Mouse (Mus musculus): ENCODE results near the gene Cacna1g.

The Cacna1g gene

DNA sequence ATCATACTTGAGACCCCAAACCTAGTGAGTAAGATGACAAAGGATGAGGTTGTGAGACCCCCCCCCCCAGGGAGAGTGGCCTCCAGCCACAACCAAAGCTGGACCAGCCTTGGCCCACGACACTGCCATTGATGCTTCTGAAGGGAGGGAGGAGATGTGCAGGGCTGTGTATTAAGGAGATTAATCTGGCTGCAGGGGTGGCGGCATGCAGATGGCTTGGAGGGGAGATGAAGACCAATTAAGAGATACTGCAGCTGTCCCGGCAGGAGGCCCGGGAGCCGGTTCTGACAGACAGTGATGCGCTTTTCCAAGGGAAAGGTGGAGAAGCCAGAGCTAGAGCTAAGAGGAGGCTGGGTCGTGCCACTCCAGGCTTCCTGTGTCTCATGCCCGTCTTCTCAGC lies 24.8 kb downstream of the Cacna1g start:
- no peak for DNase-seq (ENCODE audit: low read depth in 1 of 2, low spot score in 2 of 2)

DNA sequence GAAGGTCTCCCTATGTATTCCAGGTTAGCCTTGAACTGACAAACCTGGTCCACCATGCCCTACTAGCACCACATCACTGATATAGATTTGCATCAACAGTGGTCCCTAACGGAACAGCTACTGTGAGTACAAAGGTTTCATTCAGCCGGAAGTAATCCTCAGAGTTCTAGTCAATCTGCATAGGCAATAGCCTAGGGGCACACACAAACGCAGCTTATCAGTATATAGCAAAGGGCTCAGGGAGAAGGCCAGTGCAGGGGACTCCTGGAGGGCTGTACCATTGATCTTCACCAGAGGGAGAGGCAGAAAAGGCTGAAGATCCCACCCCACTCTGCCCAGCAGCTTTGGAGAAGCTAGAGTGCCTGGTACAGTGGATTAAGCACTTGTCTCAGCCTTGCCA lies 27.0 kb downstream of the Cacna1g start:
- DNase-seq (ENCODE audit: low read depth in 1 of 2, low spot score in 2 of 2) = no peak

DNA sequence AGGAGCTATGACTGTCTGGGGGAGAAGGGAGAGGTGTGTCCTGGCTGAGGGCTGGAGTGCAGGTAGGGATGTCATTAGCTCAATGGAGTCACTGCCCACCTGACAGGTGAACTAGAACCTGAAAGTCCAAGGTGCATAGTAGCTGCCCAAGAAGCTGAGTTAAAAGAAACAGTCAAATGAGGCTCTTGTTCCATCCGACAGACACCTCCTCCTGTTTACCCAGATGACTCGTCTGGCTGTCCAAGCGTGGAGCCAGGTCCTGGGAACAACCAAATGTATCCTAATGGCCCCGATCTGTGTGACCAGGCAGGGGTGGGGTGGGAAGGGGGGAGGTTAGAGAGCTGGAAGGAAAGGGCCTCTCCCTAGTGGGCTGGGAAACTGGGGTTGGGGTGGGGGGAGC lies 28.7 kb downstream of the Cacna1g start:
- DNase-seq (ENCODE audit: low read depth in 1 of 2, low spot score in 2 of 2) = no peak

DNA sequence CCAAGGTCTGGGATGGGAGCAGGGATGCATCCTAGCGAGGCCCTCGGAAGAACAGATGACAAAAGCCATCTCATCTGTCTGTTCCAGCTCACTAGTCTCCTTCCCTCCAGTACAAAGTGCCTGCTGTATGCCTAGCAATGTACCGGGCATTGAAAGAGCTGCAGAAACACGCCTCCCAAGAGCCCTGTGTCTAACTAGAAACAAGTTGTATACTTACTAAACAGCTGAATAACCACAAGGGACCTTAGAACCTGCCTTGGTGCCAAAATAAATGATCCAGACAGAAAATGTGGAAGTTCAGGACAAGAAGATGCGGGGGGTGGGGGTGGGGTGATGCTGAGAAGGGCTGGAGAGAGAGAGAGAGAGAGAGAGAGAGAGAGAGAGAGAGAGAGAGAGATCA lies 29.2 kb downstream of the Cacna1g start:
- DNase-seq (ENCODE audit: low read depth in 1 of 2, low spot score in 2 of 2) = no peak

DNA sequence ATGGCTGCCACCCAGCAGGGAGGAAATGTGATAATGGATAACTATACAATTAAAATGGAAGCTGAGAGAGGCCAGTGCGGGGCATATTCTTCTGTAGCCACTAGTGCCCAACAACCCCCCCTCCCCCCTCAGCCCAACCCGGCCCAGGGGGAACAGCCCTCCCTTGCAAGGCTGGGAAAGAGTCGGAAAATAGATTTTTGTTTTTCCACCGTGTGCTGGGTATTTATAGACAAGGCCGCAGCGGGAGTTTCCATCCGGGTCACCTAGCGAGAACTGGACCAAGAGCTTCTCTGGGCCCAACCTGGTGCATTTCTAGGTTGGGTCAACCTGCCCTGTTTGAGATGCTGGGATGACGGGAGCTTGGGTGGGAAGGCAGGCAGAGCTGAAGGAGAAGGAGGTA lies 32.2 kb downstream of the Cacna1g start:
- no peak for DNase-seq (ENCODE audit: low read depth in 1 of 2, low spot score in 2 of 2)

DNA sequence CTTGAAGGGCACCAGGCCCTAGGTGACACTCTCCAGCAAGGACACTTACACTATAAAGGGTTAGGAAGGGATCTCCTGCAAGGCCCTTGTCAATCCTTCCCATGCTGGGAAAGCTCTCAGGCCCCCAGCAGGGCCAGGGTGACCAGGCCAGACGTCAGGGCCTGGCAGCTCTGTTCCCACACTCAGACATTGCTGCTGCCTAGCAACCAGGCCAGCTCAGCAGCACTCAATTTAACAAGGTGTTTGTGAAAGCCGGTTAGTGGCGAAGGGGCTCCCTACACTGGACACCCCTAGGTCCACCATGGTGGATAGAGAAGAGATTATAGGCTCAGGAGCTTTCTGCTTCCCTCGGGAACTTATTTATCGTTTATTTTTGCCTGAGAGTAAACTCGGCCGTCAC lies 32.9 kb downstream of the Cacna1g start:
- no peak for DNase-seq (ENCODE audit: low read depth in 1 of 2, low spot score in 2 of 2)

DNA sequence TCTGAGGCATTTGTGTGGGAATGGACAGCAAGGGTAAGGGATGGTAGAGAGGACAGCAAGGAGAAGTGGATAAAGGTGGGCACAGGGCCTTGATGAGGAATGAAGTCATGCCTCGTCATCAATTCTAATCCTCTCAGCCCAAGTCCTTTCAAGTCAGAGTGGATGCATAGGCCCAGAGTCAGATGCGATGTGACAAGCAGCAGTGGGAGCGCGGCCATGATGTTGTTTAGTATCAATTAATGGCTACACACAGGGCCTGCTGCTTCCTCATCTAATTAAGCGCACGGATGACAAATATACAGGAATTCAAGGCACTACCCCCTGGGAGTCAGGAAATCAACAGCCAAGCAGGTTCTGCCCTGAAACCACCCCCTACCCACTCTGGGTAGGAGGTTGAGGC lies 33.6 kb downstream of the Cacna1g start:
- DNase-seq (ENCODE audit: low read depth in 1 of 2, low spot score in 2 of 2) = no peak

DNA sequence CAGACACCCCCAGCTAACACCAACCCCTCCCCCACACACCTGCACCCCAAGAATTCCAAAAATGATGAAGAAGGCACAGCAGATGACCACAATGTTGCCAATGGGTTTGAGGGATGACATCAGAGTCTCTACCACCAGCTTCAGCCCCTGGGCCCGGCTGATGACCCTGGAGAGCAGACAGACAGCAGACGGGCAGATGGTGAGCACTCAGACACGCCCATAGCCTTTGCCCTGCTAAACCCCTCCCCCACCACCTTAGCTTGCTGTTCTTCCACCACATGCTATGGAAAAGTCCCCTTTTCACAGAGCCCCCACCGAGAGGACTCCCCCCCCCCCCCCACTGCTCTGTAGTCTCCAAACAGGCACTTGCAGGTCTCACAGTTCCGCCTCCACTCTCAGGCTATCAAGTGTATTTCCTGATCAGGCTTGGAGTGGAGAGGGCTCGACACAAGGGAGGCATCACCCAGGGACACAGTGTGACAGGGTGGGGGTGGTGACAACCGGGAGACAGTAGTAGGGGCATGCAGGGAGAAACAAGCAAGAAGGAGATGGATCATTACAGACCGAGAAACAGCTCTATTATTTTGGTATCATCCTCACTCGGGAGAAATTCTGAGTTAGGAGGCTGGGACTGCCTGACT lies 44.9 kb downstream of the Cacna1g start:
- no peak for DNase-seq (ENCODE audit: low read depth in 1 of 2, low spot score in 2 of 2)

DNA sequence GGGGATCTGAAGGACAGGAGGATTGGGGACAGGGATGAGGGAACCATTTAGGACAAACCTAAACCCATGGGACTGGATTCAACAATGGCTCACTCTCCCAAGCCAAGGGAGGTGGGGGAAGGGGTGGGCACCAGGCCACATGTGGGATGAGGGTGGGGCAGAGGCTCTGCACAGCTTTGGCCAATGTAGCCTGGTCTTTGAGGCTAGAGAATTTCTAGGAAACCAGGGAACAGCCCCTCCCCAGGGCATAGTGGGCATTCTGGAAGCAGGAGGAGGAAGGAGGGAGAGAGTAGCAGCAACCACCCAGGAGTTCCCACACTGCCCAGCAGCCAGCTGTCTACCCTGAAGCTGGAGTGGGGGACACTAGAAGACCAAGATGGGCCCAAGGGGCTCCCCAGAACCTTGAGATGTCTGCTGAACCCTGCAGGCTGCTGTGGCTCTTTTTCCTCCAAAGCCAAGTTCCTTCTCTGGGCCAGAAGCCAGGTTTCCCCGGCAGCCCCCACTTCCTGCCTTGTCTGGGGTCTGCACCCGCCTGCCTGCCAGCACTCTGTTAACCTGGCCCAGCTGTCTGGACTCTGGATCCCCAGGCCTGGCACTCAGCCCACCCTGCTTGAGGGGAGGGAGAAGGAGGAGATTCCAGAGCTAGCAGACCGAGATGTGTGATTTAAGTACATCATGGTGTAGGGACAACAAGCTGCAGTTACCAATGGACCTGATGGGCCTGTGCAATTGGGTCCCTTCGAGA lies 45.7 kb downstream of the Cacna1g start:
- DNase-seq (ENCODE audit: low read depth in 1 of 2, low spot score in 2 of 2) = no peak

DNA sequence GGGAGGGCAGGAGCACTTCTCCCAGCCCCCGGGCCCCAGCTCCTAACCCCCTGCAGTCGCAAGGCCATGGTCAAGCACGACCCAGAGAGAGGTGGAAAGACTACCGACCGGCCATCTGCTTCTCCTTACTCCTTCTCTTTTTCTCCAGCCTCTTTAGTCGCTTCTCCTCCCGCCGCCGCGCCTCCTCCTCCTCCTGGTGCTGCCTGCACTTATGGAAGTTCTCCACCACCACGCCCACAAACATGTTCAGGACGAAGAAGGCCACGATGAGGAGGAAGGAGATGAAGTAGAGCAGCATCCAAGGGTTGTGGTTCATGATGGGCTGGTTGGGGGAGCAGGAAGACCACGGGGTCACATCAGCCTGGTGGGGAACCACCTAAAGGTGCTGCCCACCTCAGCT lies 48.3 kb downstream of the Cacna1g start:
- DNase-seq (ENCODE audit: low read depth in 1 of 2, low spot score in 2 of 2) = no peak

DNA sequence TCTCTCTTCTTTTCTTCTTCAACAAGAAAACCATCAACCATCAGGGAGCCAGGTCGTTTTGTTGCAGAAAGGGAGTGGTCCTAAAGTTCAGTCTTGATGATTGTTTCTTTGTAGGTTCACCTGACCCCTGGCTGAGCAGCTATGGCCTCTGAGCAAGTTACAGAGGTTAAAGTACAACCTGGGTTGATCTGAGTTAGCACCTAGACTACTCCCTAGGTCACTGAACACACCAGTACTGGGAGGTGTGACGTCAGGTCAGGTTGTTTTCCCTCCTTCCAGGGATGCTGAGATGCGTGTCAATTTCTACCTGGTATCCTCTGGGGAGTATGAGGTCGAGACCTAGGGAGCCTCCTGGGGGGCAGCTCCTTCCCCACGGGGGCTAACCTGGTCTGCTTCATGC lies 48.8 kb downstream of the Cacna1g start:
- DNase-seq (ENCODE audit: low read depth in 1 of 2, low spot score in 2 of 2) = no peak

DNA sequence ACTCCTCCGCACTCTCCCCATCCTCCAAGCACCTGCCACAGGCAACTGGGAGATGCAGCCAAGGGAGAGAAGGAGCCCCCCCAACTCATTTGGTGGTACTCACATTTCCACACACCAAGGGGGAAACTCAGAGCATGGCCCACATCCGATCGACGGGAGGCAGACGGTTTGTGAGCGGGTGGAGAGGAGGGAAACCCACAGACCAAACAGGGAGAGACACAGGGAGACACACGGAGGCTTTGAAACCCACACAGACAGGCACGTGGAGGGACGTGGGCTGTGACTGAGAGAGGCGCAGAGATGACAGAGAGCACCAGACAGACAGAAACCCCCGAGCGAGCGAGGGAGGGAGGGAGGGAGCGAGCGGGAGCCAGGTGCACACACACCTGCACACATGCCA lies 49.6 kb downstream of the Cacna1g start:
- DNase-seq (ENCODE audit: low read depth in 1 of 2, low spot score in 2 of 2) = no peak

DNA sequence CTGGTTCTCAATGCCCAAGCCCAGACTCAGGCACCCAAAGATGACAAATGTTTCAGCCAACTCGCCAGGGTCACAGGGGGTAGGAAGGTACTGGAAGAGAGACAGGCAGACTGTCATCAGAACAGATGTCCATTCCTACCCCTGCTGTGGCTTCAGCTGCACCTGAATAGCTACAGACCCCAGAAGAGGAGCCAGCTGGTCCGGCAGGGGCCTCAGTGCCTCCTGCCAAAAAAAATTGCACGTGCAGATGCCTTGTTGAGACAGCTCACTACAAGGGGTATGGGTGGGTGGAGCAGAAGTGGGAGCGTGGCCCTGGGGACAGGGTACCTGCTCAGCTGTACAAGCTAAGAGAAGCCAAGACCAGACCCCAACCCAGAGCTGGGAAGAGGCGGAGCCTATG lies 50.1 kb downstream of the Cacna1g start:
- no peak for DNase-seq (ENCODE audit: low read depth in 1 of 2, low spot score in 2 of 2)

DNA sequence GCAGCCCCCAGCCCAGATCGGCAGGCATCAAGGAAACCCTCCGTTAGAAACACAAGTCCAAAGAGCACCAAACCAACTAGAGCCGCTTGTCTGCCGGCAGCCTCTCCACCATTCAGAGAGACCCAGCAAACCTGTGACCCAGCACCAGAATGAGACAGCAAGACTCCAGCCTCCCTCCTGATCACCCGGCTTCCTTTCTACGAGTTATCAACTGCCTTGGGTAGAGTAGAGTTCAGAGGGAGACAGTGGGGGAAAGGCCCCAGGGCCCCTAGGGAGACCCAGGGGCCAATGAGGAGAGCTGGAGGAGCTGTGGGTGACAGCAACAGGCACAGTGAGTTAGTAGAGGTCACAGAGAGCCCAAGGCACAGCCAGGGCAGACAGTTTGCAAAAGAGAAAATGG lies 53.0 kb downstream of the Cacna1g start:
- no peak for DNase-seq (ENCODE audit: low read depth in 1 of 2, low spot score in 2 of 2)

DNA sequence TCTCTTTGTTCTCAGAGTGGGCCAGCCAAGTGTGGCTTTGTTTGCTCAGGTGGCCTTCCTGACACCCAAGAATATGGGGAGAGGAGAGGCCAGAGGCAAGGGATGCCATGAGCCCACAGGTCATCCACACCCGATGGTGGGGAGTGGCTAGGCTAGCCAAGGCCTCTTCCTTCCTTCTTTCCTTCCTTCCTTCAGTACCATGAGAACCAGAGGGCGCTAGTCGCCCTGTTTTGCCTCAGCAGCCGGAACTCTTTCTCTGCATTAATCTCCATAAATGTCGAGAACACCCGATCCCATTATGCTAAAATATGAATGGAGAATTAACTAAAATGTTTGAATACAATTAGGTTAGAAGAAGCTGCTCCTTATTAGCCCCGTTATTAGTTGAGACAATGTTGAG lies 53.7 kb downstream of the Cacna1g start:
- DNase-seq (ENCODE audit: low read depth in 1 of 2, low spot score in 2 of 2) = no peak

DNA sequence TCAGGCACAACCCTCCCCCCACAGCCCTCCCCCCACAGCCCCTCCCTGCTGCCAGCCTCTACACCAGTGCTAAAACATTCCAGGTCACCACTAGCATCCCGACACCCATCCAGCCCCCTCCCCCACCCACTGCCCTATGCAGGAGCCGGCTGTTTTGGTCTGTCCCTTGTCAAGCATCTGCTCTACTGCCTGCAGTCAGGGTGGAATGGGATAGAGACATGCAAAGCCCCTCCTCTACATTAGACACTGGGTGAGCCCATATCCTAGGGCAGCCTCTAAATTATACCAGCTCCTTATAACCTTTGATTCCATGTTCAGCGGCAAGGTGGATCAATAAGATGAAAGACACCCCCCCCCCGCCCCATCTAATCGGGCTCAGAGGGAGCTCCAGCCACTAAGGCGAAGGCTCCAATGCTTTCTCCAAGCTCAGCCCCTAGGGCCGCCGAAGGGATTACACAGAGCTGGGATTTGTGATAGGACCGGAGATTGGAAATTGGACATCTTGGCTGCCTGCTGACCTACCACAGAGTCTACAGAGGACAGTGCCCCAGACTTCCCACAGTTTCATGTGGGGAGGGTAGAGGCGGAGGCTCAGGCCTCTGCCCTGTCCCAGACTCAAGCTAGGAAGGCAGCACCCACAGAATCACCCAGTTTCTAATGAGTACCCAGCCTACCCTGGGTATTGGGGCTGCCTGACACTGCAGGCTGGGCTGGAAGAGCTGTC lies 54.8 kb downstream of the Cacna1g start:
- DNase-seq (ENCODE audit: low read depth in 1 of 2, low spot score in 2 of 2) = no peak

DNA sequence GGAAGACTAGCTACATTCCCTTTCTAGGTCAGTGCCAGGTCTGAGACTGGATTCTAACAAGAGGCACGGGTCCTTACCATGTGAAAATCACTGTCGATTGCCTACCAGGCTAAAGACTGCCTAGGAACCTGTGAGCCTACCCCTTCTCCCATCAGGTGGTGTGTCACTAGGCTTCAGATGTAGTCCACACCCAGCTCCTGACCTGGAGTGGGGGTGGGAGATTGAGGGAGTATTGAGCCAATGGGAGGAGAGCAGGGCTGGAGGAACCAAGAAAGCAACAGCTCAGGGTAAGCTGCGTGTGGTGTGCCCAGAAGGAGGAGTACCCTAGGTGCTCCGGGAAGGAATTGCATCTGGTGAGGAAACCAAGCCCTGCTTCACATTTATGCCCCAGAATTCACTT lies 60.0 kb downstream of the Cacna1g start:
- no peak for DNase-seq (ENCODE audit: low read depth in 1 of 2, low spot score in 2 of 2)

DNA sequence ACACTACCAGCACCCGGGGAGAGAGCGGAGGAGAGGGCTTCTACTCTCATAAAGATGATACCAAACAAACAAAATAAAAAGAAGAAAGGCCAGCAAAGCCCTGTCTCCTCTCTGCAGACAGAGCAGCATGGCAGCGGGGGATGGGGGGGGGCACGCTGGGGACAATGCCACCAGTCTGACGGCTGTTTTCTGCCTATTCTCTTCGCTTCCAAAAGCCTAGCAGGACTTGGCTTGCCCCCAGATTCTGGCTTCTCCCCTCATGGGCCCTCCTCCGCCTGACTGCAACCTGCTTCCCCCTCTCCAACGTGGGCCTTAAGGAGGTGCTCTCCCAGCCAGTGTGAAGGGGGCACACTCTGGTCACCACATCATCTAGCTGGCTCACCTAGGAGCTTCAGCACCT lies 60.5 kb downstream of the Cacna1g start:
- DNase-seq (ENCODE audit: low read depth in 1 of 2, low spot score in 2 of 2) = no peak

DNA sequence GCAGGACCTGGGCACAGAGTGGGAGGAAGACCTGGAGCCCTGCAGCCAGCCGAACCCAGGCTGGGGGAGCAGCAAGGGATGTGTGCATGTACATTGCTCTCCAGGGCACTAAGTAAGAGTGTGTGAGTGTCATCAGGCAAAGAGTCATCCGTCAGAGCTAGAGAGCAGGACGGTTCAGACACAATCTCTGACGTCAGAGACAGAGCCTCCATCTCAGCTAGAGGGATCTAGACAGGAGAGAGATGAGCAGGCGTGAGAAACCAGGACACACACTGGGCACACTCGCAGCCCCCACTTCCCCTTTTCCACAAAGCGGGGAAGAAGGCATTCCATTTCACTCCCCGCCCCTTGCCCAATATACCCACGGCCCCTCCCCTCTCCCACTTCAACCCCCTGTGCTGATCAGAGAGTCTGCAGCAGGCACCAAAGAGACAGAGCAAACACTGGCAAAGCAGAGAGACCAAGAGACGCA lies 61.0 kb downstream of the Cacna1g start:
- no peak for DNase-seq (ENCODE audit: low read depth in 1 of 2, low spot score in 2 of 2)

DNA sequence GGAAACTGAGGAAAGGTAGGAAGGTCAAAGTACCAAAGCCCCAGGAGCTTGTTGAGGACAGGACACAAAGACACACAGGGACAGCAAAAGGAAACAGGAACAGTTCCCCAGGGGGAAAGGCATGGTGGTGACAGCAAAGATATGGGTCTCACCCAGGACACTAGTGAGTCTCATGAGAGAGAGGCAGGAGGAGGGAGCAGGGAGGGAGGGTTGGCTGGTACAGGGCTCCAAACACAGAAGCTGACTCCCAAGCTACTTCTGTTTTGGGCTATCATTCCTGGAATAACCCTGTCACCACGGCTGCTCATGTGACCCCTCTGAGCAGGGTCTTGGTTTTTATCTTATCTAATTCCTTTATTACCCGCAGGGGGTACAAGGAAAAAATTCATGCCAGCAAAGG lies 61.4 kb downstream of the Cacna1g start:
- DNase-seq (ENCODE audit: low read depth in 1 of 2, low spot score in 2 of 2) = no peak

DNA sequence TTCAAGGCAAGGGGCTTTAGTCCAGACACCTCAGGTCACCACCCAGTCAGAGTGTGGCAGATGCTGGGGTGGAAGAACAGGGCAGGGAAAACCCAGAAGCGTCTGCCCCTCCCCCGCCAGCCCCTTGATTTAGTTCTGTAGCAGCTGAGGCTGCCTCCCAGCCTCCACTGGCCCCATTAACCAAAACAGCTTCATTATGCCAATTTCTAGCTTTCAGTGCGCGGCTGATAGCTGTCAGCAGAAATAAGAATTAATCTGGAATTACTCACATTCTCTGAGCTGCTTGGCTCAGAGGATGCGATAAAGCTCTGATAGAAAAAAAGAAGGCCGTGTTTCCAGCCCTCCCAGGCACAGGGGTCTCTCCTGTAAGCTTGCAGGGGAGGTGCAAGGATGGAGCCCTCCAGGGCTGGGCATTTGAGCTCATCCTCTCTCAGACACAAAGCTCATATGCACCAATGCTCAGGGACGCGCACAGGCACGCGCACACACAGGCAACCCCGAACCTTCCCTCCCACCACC lies 66.1 kb downstream of the Cacna1g start:
- no peak for DNase-seq (ENCODE audit: low read depth in 1 of 2, low spot score in 2 of 2)

DNA sequence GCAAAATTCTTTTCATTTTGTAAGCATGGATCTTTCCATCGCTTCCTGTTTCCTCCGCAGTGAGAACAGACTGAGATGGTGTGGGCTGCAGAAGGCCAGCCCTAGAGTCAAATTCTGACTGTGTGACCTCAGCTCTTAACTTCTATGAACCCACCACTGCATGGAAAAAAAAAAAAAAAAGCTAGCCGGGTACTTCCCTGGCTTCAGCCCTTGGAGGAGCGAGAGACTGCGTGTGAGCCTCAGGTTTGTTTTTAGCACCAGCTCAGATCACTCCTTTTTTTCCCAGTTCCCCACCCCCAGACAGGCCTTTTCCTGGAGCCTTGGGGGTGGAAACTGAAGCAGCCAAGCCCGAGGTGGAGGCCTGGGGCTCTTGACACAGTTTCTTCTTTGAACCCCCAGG lies 68.7 kb downstream of the Cacna1g start:
- no peak for DNase-seq (ENCODE audit: low read depth in 1 of 2, low spot score in 2 of 2)
